Mouse (Mus musculus) 416B (cell line): ENCODE measurements around the gene Olfr1036.
"Not testable (repeated sequence)": the region's sequence is repeated elsewhere in the genome, so short reads cannot be mapped to it uniquely, and the experiment has no call there.

ENCODE experiments used
- DNase-seq: peaks from one replicate; pipeline ENCODE4 v3.0.0; 2011; ENCODE audit warnings: low read depth

The Olfr1036 gene

GRCm38 (mm10) chr2:86073692-86074091 is at the start of gene Olfr1036:
Olfr1036 (plus strand) TSS chr2:86073992.
- not testable (repeated sequence) for DNase-seq

- no peak for DNase-seq
Observed at GRCm38 (mm10) chr2:86045561-86045960, 28.2 kb upstream of the Olfr1036 start, which contains the start of gene Olfr1034. Olfr1034 (plus strand) TSS chr2:86045861.

- DNase-seq, result not testable (repeated sequence)
Observed at GRCm38 (mm10) chr2:86050777-86051176, 23.0 kb upstream of the Olfr1036 start.

GRCm38 (mm10) chr2:86063766-86064165 is 10.0 kb upstream of the Olfr1036 start:
- DNase-seq, result not testable (repeated sequence)

- DNase-seq, result no peak
Observed at GRCm38 (mm10) chr2:86070189-86070588, 3.6 kb upstream of the Olfr1036 start.

GRCm38 (mm10) chr2:86080478-86080877 is 6.7 kb downstream of the Olfr1036 start:
- DNase-seq, result not testable (repeated sequence)

GRCm38 (mm10) chr2:86087285-86087684 is 13.5 kb downstream of the Olfr1036 start, which contains the start of gene Olfr1037:
Olfr1037 (minus strand) TSS chr2:86087385.
- DNase-seq, result no peak
